Mouse (Mus musculus) forebrain, postnatal 0 days (tissue): ENCODE data around the gene Fbxo30. TPM values are rescaled to one million over a fixed set of nuclear protein-coding genes. Genes with fewer than 3 reads are reported as not detected.
"Not testable (repeated sequence)": the region's sequence is repeated elsewhere in the genome, so short reads cannot be mapped to it uniquely, and the experiment has no call there.

ENCODE experiments used
- ATAC-seq: fragments of 200-750 bp; cut with Nextera tagmentation; 2 replicates; pipeline ENCODE4 v1.8.0; 2017; ENCODE audit warnings: mild to moderate bottlenecking, moderate library complexity
- DNase-seq: peaks from one replicate; pipeline ENCODE4 v3.0.0-alpha.2; 2015
- H3K27ac ChIP-seq: fragments of 300-500 bp; sonication (generic); 2 replicates; pipeline ENCODE4 v1.5.1; 2014; ENCODE audit warnings: low read depth, mild to moderate bottlenecking, antibody characterized with exemption, low read length, moderate library complexity, mixed read lengths
- H3K27me3 ChIP-seq: fragments of 300-500 bp; sonication (generic); 2 replicates; pipeline ENCODE4 v1.6.1; 2014; ENCODE audit warnings: mild to moderate bottlenecking, low read length, mixed read lengths; ENCODE audit not compliant: insufficient read depth
- H3K36me3 ChIP-seq: fragments of 300-500 bp; sonication (generic); 2 replicates; pipeline ENCODE4 v1.6.1; 2014; ENCODE audit warnings: mild to moderate bottlenecking, moderate library complexity; ENCODE audit not compliant: insufficient read depth
- H3K4me1 ChIP-seq: fragments of 300-500 bp; sonication (generic); 2 replicates; pipeline ENCODE4 v1.6.1; 2014; ENCODE audit warnings: antibody characterized with exemption; ENCODE audit not compliant: insufficient read depth
- H3K4me2 ChIP-seq: fragments of 300-500 bp; sonication (generic); 2 replicates; pipeline ENCODE4 v1.6.1; 2014; ENCODE audit warnings: low read depth, mild to moderate bottlenecking, moderate library complexity
- H3K4me3 ChIP-seq: fragments of 300-500 bp; sonication (generic); 2 replicates; pipeline ENCODE4 v1.5.1; 2014; ENCODE audit warnings: low read depth, low read length, mixed read lengths
- H3K9ac ChIP-seq: fragments of 300-500 bp; sonication (generic); 2 replicates; pipeline ENCODE4 v1.6.1; 2014; ENCODE audit warnings: mild to moderate bottlenecking
- H3K9me3 ChIP-seq: fragments of 300-500 bp; sonication (generic); 2 replicates; pipeline ENCODE4 v1.6.1; 2016; ENCODE audit warnings: low read length
- CTCF ChIP-seq: sonication (generic); IDR thresholded peaks from 2 replicates; pipeline ENCODE4 v1.5.1; 2016; ENCODE audit warnings: antibody characterized with exemption, control low read depth, low read depth
- WGBS: fragments of 180-500 bp; shearing (Covaris S2); extraction: QIAGEN DNeasy Blood & Tissue Kit; methylation state at CpG from one replicate; pipeline ENCODE4 v1.1.7; 2014; 5-methylcytosine and 5-hydroxymethylcytosine counted together
- polyA plus RNA-seq: library from polyadenylated mRNA; unstranded; fragments of >200 nt; fragmentation: Nextera tagmentation; extraction: Ambion mirVana; gene quantifications from 2 replicates; pipeline ENCODE4 v1.2.1, GENCODE M21; 2015
- total RNA-seq: library from RNA; depleted of rRNA; stranded (reverse); fragments of >200 nt; gene quantifications from 2 replicates; pipeline ENCODE4 v1.2.3, GENCODE M21; 2014; rRNA removed

Gene Fbxo30
- 9.3 and 12.8 TPM in 2 replicates for total RNA-seq
- 4.1 and 7.9 TPM in 2 replicates for polyA plus RNA-seq

- 1% methylated on average over 69 of the region's 93 CpGs for WGBS
- Histone ChIP-seq H3K4me3 (peak within 1 kb of the TSS; percentile 89), H3K27ac (peak within 1 kb of the TSS; percentile 93), H3K4me1 (no peaks in the 10 kb centered on the region), H3K27me3 (no peaks in the 10 kb centered on the region), H3K4me2 (peak within 1 kb of the TSS; percentile 92), H3K36me3 (no peaks in the 10 kb centered on the region), H3K9me3 (no peaks in the 10 kb centered on the region), H3K9ac (peak within 1 kb of the TSS; percentile 95)
- ATAC-seq (peak; percentile 93), DNase-seq (peak; percentile 92)
- TF ChIP-seq CTCF: peak; percentile 73
Measured at GRCm38 (mm10) chr10:11280578-11281463, at the start of gene Fbxo30. Gene Fbxo30 (plus strand): TSS chr10:11281330.

- TF ChIP-seq CTCF: no peak
- Histone ChIP-seq H3K36me3 (no peaks in the 10 kb centered on the region), H3K4me2 (no peak overlapping the region), H3K27ac (no peak overlapping the region), H3K4me1 (no peaks in the 10 kb centered on the region), H3K9me3 (no peaks in the 10 kb centered on the region), H3K27me3 (no peaks in the 10 kb centered on the region), H3K9ac (no peak overlapping the region), H3K4me3 (no peak overlapping the region)
- WGBS: 75% methylated on average over 3 of the region's 3 CpGs
- DNase-seq: no peak
- ATAC-seq: no peak
Measured at GRCm38 (mm10) chr10:11233208-11233607, 47.9 kb upstream of the Fbxo30 start.

- not testable (repeated sequence) for H3K4me1 ChIP-seq, H3K36me3 ChIP-seq, H3K4me2 ChIP-seq, H3K27me3 ChIP-seq, DNase-seq, H3K4me3 ChIP-seq, H3K27ac ChIP-seq, ATAC-seq, H3K9me3 ChIP-seq, H3K9ac ChIP-seq
- WGBS: 81% methylated on average over 3 of the region's 3 CpGs
Measured at GRCm38 (mm10) chr10:11242988-11243387, 38.1 kb upstream of the Fbxo30 start.

- no peak for DNase-seq
Measured at GRCm38 (mm10) chr10:11248210-11248609, 32.9 kb upstream of the Fbxo30 start.

GRCm38 (mm10) chr10:11250247-11250997, 30.7 kb upstream of the Fbxo30 start:
- Histone ChIP-seq H3K27ac (no peak overlapping the region), H3K27me3 (no peaks in the 10 kb centered on the region), H3K36me3 (no peaks in the 10 kb centered on the region), H3K4me1 (no peaks in the 10 kb centered on the region), H3K9me3 (no peaks in the 10 kb centered on the region), H3K4me2 (no peak overlapping the region), H3K4me3 (no peak overlapping the region), H3K9ac (no peak overlapping the region)
- DNase-seq (no peak), ATAC-seq (no peak)
- no peak for TF ChIP-seq CTCF
- WGBS: 25% methylated on average over 2 of the region's 2 CpGs

More at GRCm38 (mm10) chr10:11248210-11248609, 32.9 kb upstream of the Fbxo30 start:
- H3K9ac ChIP-seq: no peak overlapping the region
- H3K36me3 ChIP-seq: no peaks in the 10 kb centered on the region
- TF ChIP-seq CTCF: no peak
- H3K4me2 ChIP-seq: no peak overlapping the region
- no peak for ATAC-seq
- H3K27me3 ChIP-seq: no peaks in the 10 kb centered on the region
- no peak overlapping the region for H3K4me3 ChIP-seq
- no peak overlapping the region for H3K27ac ChIP-seq
- H3K9me3 ChIP-seq: no peaks in the 10 kb centered on the region
- no peaks in the 10 kb centered on the region for H3K4me1 ChIP-seq
- 71% methylated on average over 3 of the region's 3 CpGs for WGBS

GRCm38 (mm10) chr10:11253581-11253980, 27.5 kb upstream of the Fbxo30 start:
- H3K4me1 ChIP-seq, H3K27ac ChIP-seq, H3K36me3 ChIP-seq, H3K9ac ChIP-seq, H3K4me3 ChIP-seq, H3K4me2 ChIP-seq, DNase-seq, H3K9me3 ChIP-seq, ATAC-seq, H3K27me3 ChIP-seq: not testable (repeated sequence)
- WGBS: 87% methylated on average over 4 of the region's 4 CpGs

GRCm38 (mm10) chr10:11260119-11260518, 21.0 kb upstream of the Fbxo30 start:
- Histone ChIP-seq H3K36me3 (no peaks in the 10 kb centered on the region), H3K4me2 (no peak overlapping the region), H3K27ac (no peak overlapping the region), H3K9ac (no peak overlapping the region), H3K9me3 (no peaks in the 10 kb centered on the region), H3K4me3 (no peak overlapping the region), H3K27me3 (no peaks in the 10 kb centered on the region), H3K4me1 (no peaks in the 10 kb centered on the region)
- ATAC-seq: no peak
- no peak for TF ChIP-seq CTCF
- DNase-seq: no peak

- WGBS: 80% methylated on average over 2 of the region's 2 CpGs
- not testable (repeated sequence) for H3K27ac ChIP-seq, DNase-seq, H3K27me3 ChIP-seq, ATAC-seq, H3K9ac ChIP-seq, H3K36me3 ChIP-seq, H3K9me3 ChIP-seq, H3K4me3 ChIP-seq, H3K4me2 ChIP-seq, H3K4me1 ChIP-seq
Measured at GRCm38 (mm10) chr10:11262292-11262691, 18.8 kb upstream of the Fbxo30 start.

- H3K27ac ChIP-seq, H3K36me3 ChIP-seq, ATAC-seq, H3K9me3 ChIP-seq, H3K4me3 ChIP-seq, H3K9ac ChIP-seq, H3K27me3 ChIP-seq, H3K4me2 ChIP-seq, H3K4me1 ChIP-seq, DNase-seq: not testable (repeated sequence)
- 85% methylated on average over 2 of the region's 2 CpGs for WGBS
Measured at GRCm38 (mm10) chr10:11263795-11264194, 17.3 kb upstream of the Fbxo30 start.
